26 mouse cellular contexts compared by ENCODE assay signal in genomic region chr11:53425251-53425650, GRCm38 (mm10). TPM values are rescaled to one million over a fixed set of nuclear protein-coding genes. Genes with fewer than 3 reads are reported as not detected.
DNase-seq lines count a peak whose midpoint lies in the region; ATAC-seq and TF ChIP-seq lines count a peak whose summit lies in the region.
"Had no signal": no experiment of that assay in that cellular context is flagged by ENCODE, and none has a peak within 500 bp of the region (broad histone marks: within the 10 kb centered on the region; RNA-seq: fewer than 3 reads in every experiment).

No protein-coding gene starts in this region.

- WGBS in heart, embryonic 15.5 days: 42% methylated on average over 3 of the region's 3 CpGs
- WGBS in liver, adult 2 months: 33% methylated on average over 3 of the region's 3 CpGs
- 87% methylated on average over 3 of the region's 3 CpGs for WGBS in midbrain, embryonic 10.5 days

- ATAC-seq in frontal cortex, adult (ENCODE audit: low TSS enrichment): peak; percentile 69
- ATAC-seq in heart, embryonic 15.5 days (replicated peaks; ENCODE audit: insufficient number of reproducible peaks, insufficient read depth, low FRiP score, low read depth): no peak

- no peak for TF ChIP-seq POLR2A in liver, adult 2 months (IDR thresholded peaks at IDR 0.05; ENCODE audit: extremely low read depth, insufficient read depth, low read length)

- DNase-seq in frontal cortex, postnatal 25 days (ENCODE audit: low spot score in 2 of 2): no peak
- no peak for DNase-seq in heart, postnatal 10 days
- DNase-seq in liver, adult 2 months (ENCODE audit: extremely low read depth, low read depth, low spot score): no peak
- DNase-seq in liver: no peak
- DNase-seq in kidney, adult 8-10 months: no peak
- no peak for DNase-seq in midbrain, embryonic 10.5 days (ENCODE audit: low spot score)
- DNase-seq: cerebellum, adult 8-10 months; gastrocnemius, postnatal 10 days; kidney, adult 11 months; lung, embryonic 14.5 days; lung, postnatal 4 days; thymus, postnatal 14 days had no signal

- no peaks in the 10 kb centered on the region for H3K27me3 ChIP-seq in heart, embryonic 15.5 days
- H3K27me3 ChIP-seq in liver, adult 2 months (ENCODE audit: control insufficient read depth, insufficient read depth, low read length): no peaks in the 10 kb centered on the region
- H3K27me3 ChIP-seq in midbrain, embryonic 10.5 days (ENCODE audit: low read depth, poor library complexity, severe bottlenecking): no peaks in the 10 kb centered on the region
- H3K27me3 ChIP-seq: forebrain, embryonic 12.5 days; hindbrain, embryonic 15.5 days; limb, embryonic 13.5 days had no signal

- H3K4me2 ChIP-seq in heart, embryonic 15.5 days: no peak overlapping the region
- H3K4me2 ChIP-seq: forebrain, embryonic 12.5 days; hindbrain, embryonic 15.5 days; limb, embryonic 13.5 days; lung, embryonic 14.5 days had no signal

- H3K9ac ChIP-seq in heart, embryonic 15.5 days: no peak overlapping the region
- H3K9ac ChIP-seq in liver, adult 2 months (ENCODE audit: low read depth, low read length): no peak overlapping the region
- H3K9ac ChIP-seq: forebrain, embryonic 12.5 days; hindbrain, embryonic 15.5 days; limb, embryonic 13.5 days; lung, embryonic 14.5 days had no signal

- no peak overlapping the region for H3K4me3 ChIP-seq in heart, embryonic 15.5 days
- no peak overlapping the region for H3K4me3 ChIP-seq in liver, adult 2 months (ENCODE audit: insufficient read depth, low read depth, low read length)
- H3K4me3 ChIP-seq in midbrain, embryonic 10.5 days: no peak overlapping the region
- H3K4me3 ChIP-seq: forebrain, embryonic 12.5 days; hindbrain, embryonic 15.5 days; limb, embryonic 13.5 days had no signal

- no peaks in the 10 kb centered on the region for H3K9me3 ChIP-seq in heart, embryonic 15.5 days (replicated peaks)
- no peaks in the 10 kb centered on the region for H3K9me3 ChIP-seq in midbrain, embryonic 10.5 days (replicated peaks)
- H3K9me3 ChIP-seq: forebrain, embryonic 12.5 days; hindbrain, embryonic 15.5 days; limb, embryonic 13.5 days had no signal

- no peak for TF ChIP-seq CTCF in liver, adult 2 months (IDR thresholded peaks at IDR 0.05; ENCODE audit: low read depth, low read length)

- intact Hi-C loops in heart, postnatal 10 days (cut with DNase I): no loop called here

- H3K79me2 ChIP-seq in liver, adult 2 months (ENCODE audit: control insufficient read depth, insufficient read depth, low read length): peaks cover 6% of the 10 kb centered on the region; the same call in 1 of the 2 replicates

- H3K36me3 ChIP-seq in heart, embryonic 15.5 days: peaks cover 21% of the 10 kb centered on the region
- H3K36me3 ChIP-seq in liver, adult 2 months (ENCODE audit: control insufficient read depth, insufficient read depth, low read length): peaks cover 8% of the 10 kb centered on the region; the same call in 1 of the 2 replicates
- peaks cover 40% of the 10 kb centered on the region for H3K36me3 ChIP-seq in midbrain, embryonic 10.5 days

- H3K27ac ChIP-seq in heart, embryonic 15.5 days: 0 out of 2 replicates have a peak overlapping the region, but pooled peaks have one; percentile 13
- peak overlapping the region; percentile 80 for H3K27ac ChIP-seq in liver, adult 2 months (replicated peaks; ENCODE audit: insufficient read depth, low read depth, low read length)
- no peak overlapping the region for H3K27ac ChIP-seq in midbrain, embryonic 10.5 days (replicated peaks)
- H3K27ac ChIP-seq: forebrain, embryonic 12.5 days; hindbrain, embryonic 15.5 days; limb, embryonic 13.5 days had no signal

- peaks cover 21% of the 10 kb centered on the region for H3K4me1 ChIP-seq in heart, embryonic 15.5 days (replicated peaks)
- H3K4me1 ChIP-seq in liver, adult 2 months (ENCODE audit: control insufficient read depth, insufficient read depth, low read length): peaks cover 32% of the 10 kb centered on the region
- peaks cover 11% of the 10 kb centered on the region for H3K4me1 ChIP-seq in midbrain, embryonic 10.5 days

RNA-seq across cellular contexts. Expression of gene Leap2, which starts 2.3 kb away (rescaled TPM):
- 0.34 TPM in 1 of 2 replicates, not detected in the other for polyA plus RNA-seq in heart, embryonic 15.5 days (2015; fragmentation: Nextera tagmentation; extraction: Ambion mirVana)
- not detected for total RNA-seq in heart, postnatal 10 days (2021)
- 133 and 140 TPM in 2 replicates for total RNA-seq in liver, adult 2 months (2014; rRNA removed)
- 114 and 168 TPM in 2 replicates for polyA plus RNA-seq in liver, adult 2 months (2012; rRNA removed)
- polyA plus RNA-seq in midbrain, embryonic 10.5 days (2016; fragmentation: Nextera tagmentation; extraction: Ambion mirVana): not detected in 2 replicates
- total RNA-seq: adrenal gland, adult 2 months; gastrocnemius, postnatal 10 days; heart, adult 18-20 months; layer of hippocampus, adult 18-20 months; left cerebral cortex, adult 18-20 months; midbrain, postnatal 0 days; neutrophil, adult 5-6 weeks had no signal
- polyA plus RNA-seq: adrenal gland, adult 2 months; embryonic facial prominence, embryonic 11.5 days; forebrain, embryonic 12.5 days; frontal cortex, adult 2 months; lung, embryonic 14.5 days; midbrain, postnatal 0 days; testis, adult 2 months had no signal

RNA-seq across cellular contexts. Expression of gene Uqcrq, which starts 5.4 kb away (rescaled TPM):
- polyA plus RNA-seq in heart, embryonic 15.5 days (2015; fragmentation: Nextera tagmentation; extraction: Ambion mirVana): 1,038 and 1,358 TPM in 2 replicates
- total RNA-seq in heart, postnatal 10 days (2021): 1,000 to 10,000 TPM; 2,089 to 2,111 TPM
- 256 TPM in 2 replicates for total RNA-seq in liver, adult 2 months (2014; rRNA removed)
- polyA plus RNA-seq in liver, adult 2 months (2012; rRNA removed): 1,230 and 1,408 TPM in 2 replicates
- 597 and 602 TPM in 2 replicates for polyA plus RNA-seq in midbrain, embryonic 10.5 days (2016; fragmentation: Nextera tagmentation; extraction: Ambion mirVana)

RNA-seq across cellular contexts. Expression of gene Gdf9, which starts 5.6 kb away (rescaled TPM):
- 1.4 TPM in 2 replicates for polyA plus RNA-seq in heart, embryonic 15.5 days (2015; fragmentation: Nextera tagmentation; extraction: Ambion mirVana)
- under 1 TPM; 0.14 to 0.32 TPM for total RNA-seq in heart, postnatal 10 days (2021)
- 0.09 and 0.34 TPM in 2 replicates for total RNA-seq in liver, adult 2 months (2014; rRNA removed)
- polyA plus RNA-seq in liver, adult 2 months (2012; rRNA removed): 0.21 and 0.47 TPM in 2 replicates
- 2.1 and 2.7 TPM in 2 replicates for polyA plus RNA-seq in midbrain, embryonic 10.5 days (2016; fragmentation: Nextera tagmentation; extraction: Ambion mirVana)
- total RNA-seq: neutrophil, adult 5-6 weeks had no signal

RNA-seq across cellular contexts. Expression of gene Gm10447, which starts 31.7 kb away (rescaled TPM):
- polyA plus RNA-seq in heart, embryonic 15.5 days (2015; fragmentation: Nextera tagmentation; extraction: Ambion mirVana): 0.16 TPM in 1 of 2 replicates, not detected in the other
- under 1 TPM in 1 of 2 experiments, not detected in 1; 0.10 TPM for total RNA-seq in heart, postnatal 10 days (2021)
- total RNA-seq in liver, adult 2 months (2014; rRNA removed): 0.46 and 0.60 TPM in 2 replicates
- 1.3 and 2.5 TPM in 2 replicates for polyA plus RNA-seq in liver, adult 2 months (2012; rRNA removed)
- polyA plus RNA-seq in midbrain, embryonic 10.5 days (2016; fragmentation: Nextera tagmentation; extraction: Ambion mirVana): not detected in 2 replicates
- total RNA-seq: adrenal gland, adult 2 months; gastrocnemius, postnatal 10 days; heart, adult 18-20 months; midbrain, postnatal 0 days; neutrophil, adult 5-6 weeks had no signal
- polyA plus RNA-seq: adrenal gland, adult 2 months; embryonic facial prominence, embryonic 11.5 days; hindbrain, embryonic 15.5 days; lung, embryonic 14.5 days had no signal

RNA-seq across cellular contexts. Expression of gene Shroom1, which starts 31.8 kb away (rescaled TPM):
- polyA plus RNA-seq in heart, embryonic 15.5 days (2015; fragmentation: Nextera tagmentation; extraction: Ambion mirVana): 2.5 and 2.6 TPM in 2 replicates
- under 1 TPM; 0.55 to 0.69 TPM for total RNA-seq in heart, postnatal 10 days (2021)
- 12.8 and 15.4 TPM in 2 replicates for total RNA-seq in liver, adult 2 months (2014; rRNA removed)
- polyA plus RNA-seq in liver, adult 2 months (2012; rRNA removed): 36.6 and 43.4 TPM in 2 replicates
- 1.8 and 2.1 TPM in 2 replicates for polyA plus RNA-seq in midbrain, embryonic 10.5 days (2016; fragmentation: Nextera tagmentation; extraction: Ambion mirVana)
- total RNA-seq: neutrophil, adult 5-6 weeks had no signal

Comparison
In these comparisons a context has a peak if more than half of its experiments do, and no peak if none do; other contexts are left out.
1. RNA of gene Leap2, which starts 2.3 kb away (polyA plus RNA-seq): 114 to 168 TPM in liver, adult 2 months; 0.34 TPM in heart, embryonic 15.5 days and not detected in midbrain, embryonic 10.5 days; every median in the first group is over 10 times any median in the second.